Mouse (Mus musculus) cerebellum, adult 2 months (tissue): ENCODE data around the gene Anxa6.

Experiments used
- CTCF ChIP-seq: fragments of 200-500 bp; IDR thresholded peaks from 2 replicates; pipeline ENCODE4 v1.5.1; 2011; ENCODE audit warnings: low read depth, mild to moderate bottlenecking, control low read depth, low read length, moderate library complexity, borderline replicate concordance; ENCODE audit not compliant: insufficient read depth
- POLR2A ChIP-seq: fragments of 200-500 bp; IDR thresholded peaks from 2 replicates; pipeline ENCODE4 v1.6.1; 2011; ENCODE audit warnings: low read length, control low read depth, borderline replicate concordance; ENCODE audit not compliant: insufficient read depth

GRCm38 (mm10) chr11:54972049-54972723, 61.1 kb downstream of the Anxa6 start:
- TF ChIP-seq CTCF (no peak), POLR2A (no peak)
